Mouse (Mus musculus) forebrain, embryonic 15.5 days (tissue): ENCODE measurements around the gene Tifa. TPM values are rescaled to one million over a fixed set of nuclear protein-coding genes. Genes with fewer than 3 reads are reported as not detected.

Experiments used
- ATAC-seq: fragments of 200-750 bp; cut with Nextera tagmentation; replicated peaks from 2 replicates; pipeline ENCODE4 v1.8.0; 2017; ENCODE audit warnings: mild to moderate bottlenecking, moderate TSS enrichment, moderate library complexity
- H3K27ac ChIP-seq: fragments of 300-500 bp; sonication (generic); replicated peaks from 2 replicates; pipeline ENCODE4 v1.5.1; 2015; ENCODE audit warnings: mild to moderate bottlenecking, inconsistent platforms
- H3K27me3 ChIP-seq: fragments of 300-500 bp; sonication (generic); 2 replicates; pipeline ENCODE4 v1.6.1; 2015; ENCODE audit warnings: inconsistent platforms
- H3K36me3 ChIP-seq: fragments of 300-500 bp; sonication (generic); 2 replicates; pipeline ENCODE4 v1.6.1; 2015; ENCODE audit warnings: mild to moderate bottlenecking, inconsistent platforms
- H3K4me1 ChIP-seq: fragments of 300-500 bp; sonication (generic); 2 replicates; pipeline ENCODE4 v1.6.1; 2015; ENCODE audit warnings: inconsistent platforms
- H3K4me2 ChIP-seq: fragments of 300-500 bp; sonication (generic); replicated peaks from 2 replicates; pipeline ENCODE4 v1.6.1; 2015; ENCODE audit warnings: mild to moderate bottlenecking, inconsistent platforms
- H3K4me3 ChIP-seq: fragments of 300-500 bp; sonication (generic); 2 replicates; pipeline ENCODE4 v1.5.1; 2015; ENCODE audit warnings: mild to moderate bottlenecking, inconsistent platforms
- H3K9ac ChIP-seq: fragments of 300-500 bp; sonication (generic); replicated peaks from 2 replicates; pipeline ENCODE4 v1.6.1; 2015; ENCODE audit warnings: mild to moderate bottlenecking, inconsistent platforms
- H3K9me3 ChIP-seq: fragments of 300-500 bp; sonication (generic); 2 replicates; pipeline ENCODE4 v1.6.1; 2016; ENCODE audit warnings: inconsistent platforms
- WGBS: fragments of 180-500 bp; shearing (Covaris S2); methylation state at CpG from one replicate; pipeline ENCODE4 v1.1.7; 2015; ENCODE audit warnings: mixed read lengths; 5-methylcytosine and 5-hydroxymethylcytosine counted together
- polyA plus RNA-seq: library from polyadenylated mRNA; unstranded; fragments of >200 nt; fragmentation: Nextera tagmentation; extraction: Ambion mirVana; gene quantifications from 2 replicates; pipeline ENCODE4 v1.2.1, GENCODE M21; 2015

The Tifa gene
- polyA plus RNA-seq, 1 experiment from 2014 or later: 4.8 TPM

DNA sequence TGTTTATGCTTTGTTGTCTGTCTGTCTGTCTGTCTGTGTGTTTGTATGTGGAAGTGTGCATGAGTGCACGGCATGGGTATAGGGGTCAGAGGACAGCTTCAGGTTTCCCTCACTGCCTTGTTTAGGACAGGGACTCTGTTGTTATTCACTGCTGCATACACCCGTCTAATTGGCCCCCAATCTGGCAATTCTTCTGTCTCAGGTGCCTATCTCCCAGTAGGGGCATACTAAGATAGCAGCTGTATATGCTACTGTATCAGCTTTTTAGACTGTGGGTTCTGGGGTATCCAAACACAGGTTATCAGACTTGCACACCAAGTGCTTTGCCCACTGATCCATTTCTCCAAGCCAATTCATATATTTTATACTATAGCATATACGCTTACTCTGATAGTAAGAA lies 90.4 kb downstream of the Tifa start:
- no peaks in the 10 kb centered on the region for H3K27me3 ChIP-seq
- H3K9me3 ChIP-seq: no peaks in the 10 kb centered on the region
- no peak overlapping the region for H3K9ac ChIP-seq
- no peak overlapping the region for H3K4me2 ChIP-seq
- H3K4me1 ChIP-seq: no peaks in the 10 kb centered on the region
- no peak overlapping the region for H3K27ac ChIP-seq
- H3K36me3 ChIP-seq: no peaks in the 10 kb centered on the region
- H3K4me3 ChIP-seq: no peak overlapping the region
- ATAC-seq: no peak
- WGBS: 79% methylated on average over 3 of the region's 3 CpGs

DNA sequence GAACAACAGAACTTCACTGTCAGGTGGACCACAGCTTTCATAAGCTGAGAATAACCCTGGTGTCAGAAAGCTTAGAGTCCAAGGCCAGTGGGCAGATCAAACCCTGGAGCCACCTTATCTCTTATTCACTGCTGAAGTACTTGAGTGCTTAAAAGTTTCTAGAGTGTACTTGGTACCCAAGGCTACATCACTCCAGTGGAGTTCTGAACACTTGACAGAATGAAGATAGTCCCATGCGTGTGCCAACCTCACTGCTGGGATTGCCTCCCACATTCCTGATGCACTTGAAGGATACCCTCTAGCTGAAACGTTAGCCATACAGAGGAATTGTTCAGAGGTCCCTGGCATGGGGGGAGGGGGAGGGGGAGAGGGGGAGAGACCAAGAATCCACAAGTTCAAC lies 92.1 kb downstream of the Tifa start:
- 86% methylated on average over 2 of the region's 2 CpGs for WGBS
- H3K9ac ChIP-seq: no peak overlapping the region
- no peak overlapping the region for H3K27ac ChIP-seq
- H3K9me3 ChIP-seq: no peaks in the 10 kb centered on the region
- no peaks in the 10 kb centered on the region for H3K36me3 ChIP-seq
- H3K4me2 ChIP-seq: no peak overlapping the region
- ATAC-seq: no peak
- no peaks in the 10 kb centered on the region for H3K27me3 ChIP-seq
- no peak overlapping the region for H3K4me3 ChIP-seq
- no peaks in the 10 kb centered on the region for H3K4me1 ChIP-seq

Other genes starting within 250 kb of the Tifa start
- 33.9 and 37.9 TPM in 2 replicates for gene Larp7, start 236.5 kb upstream of the Tifa start, polyA plus RNA-seq
- 5.1 and 6.0 TPM in 2 replicates for gene Zgrf1, start 236.3 kb upstream of the Tifa start, polyA plus RNA-seq
- gene Neurog2, start 156.7 kb upstream of the Tifa start, polyA plus RNA-seq: 89.7 and 111 TPM in 2 replicates
- 0.78 and 1.0 TPM in 2 replicates for gene Alpk1, start 9.3 kb upstream of the Tifa start, polyA plus RNA-seq
- gene Ap1ar, start 47.7 kb downstream of the Tifa start, polyA plus RNA-seq: 87.1 and 89.2 TPM in 2 replicates
- gene Fam241a, start 106.5 kb downstream of the Tifa start, polyA plus RNA-seq: 10.0 and 10.7 TPM in 2 replicates